Mouse (Mus musculus): ENCODE data around the gene Psmb9. TPM values are rescaled to one million over a fixed set of nuclear protein-coding genes. Genes with fewer than 3 reads are reported as not detected.
"Not testable (repeated sequence)": the region's sequence is repeated elsewhere in the genome, so short reads cannot be mapped to it uniquely, and the experiment has no call there.

The Psmb9 gene
- polyA plus RNA-seq, 1 experiment: 334 TPM

DNA sequence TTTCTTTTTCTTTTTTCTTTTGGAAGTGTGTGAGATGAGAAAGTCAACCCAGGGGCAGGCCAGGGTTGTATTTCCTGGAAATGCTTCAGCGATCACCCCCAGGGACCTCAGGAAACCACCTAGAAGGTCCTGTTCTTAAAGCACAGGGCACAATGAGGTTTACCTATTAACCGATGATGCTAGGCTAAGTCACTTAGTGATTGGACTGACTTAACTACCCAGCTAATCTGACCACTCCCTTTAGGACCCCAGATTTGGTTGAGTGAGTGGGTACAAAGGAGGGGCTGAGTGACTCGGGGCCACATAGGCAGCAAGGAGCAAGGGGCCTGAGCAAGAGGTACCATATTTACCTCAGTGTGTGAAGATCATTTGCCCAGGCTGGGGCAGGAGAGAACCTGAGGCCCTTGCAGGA, 42.6 kb downstream of the Psmb9 start:
- peak overlapping the region; percentile 63 for H3K27ac ChIP-seq (ENCODE audit: control insufficient read depth, insufficient read depth, low read length)
- no peak for TF ChIP-seq POLR2A (IDR thresholded peaks at IDR 0.05; ENCODE audit: control insufficient read depth, extremely low read depth, insufficient read depth, low read length, poor library complexity)
- no peaks in the 10 kb centered on the region for H3K36me3 ChIP-seq (ENCODE audit: control insufficient read depth, insufficient read depth, low read length)
- peaks cover 27% of the 10 kb centered on the region for H3K4me1 ChIP-seq (replicated peaks; ENCODE audit: control insufficient read depth, insufficient read depth, low read length)
- H3K27me3 ChIP-seq (ENCODE audit: control insufficient read depth, insufficient read depth, low read length): no peaks in the 10 kb centered on the region
- 41% methylated on average over 3 of the region's 3 CpGs for WGBS
- no peak overlapping the region; the same call in 1 of the 2 replicates for H3K4me3 ChIP-seq (ENCODE audit: control insufficient read depth, insufficient read depth, low read length)
- no peak for DNase-seq

DNA sequence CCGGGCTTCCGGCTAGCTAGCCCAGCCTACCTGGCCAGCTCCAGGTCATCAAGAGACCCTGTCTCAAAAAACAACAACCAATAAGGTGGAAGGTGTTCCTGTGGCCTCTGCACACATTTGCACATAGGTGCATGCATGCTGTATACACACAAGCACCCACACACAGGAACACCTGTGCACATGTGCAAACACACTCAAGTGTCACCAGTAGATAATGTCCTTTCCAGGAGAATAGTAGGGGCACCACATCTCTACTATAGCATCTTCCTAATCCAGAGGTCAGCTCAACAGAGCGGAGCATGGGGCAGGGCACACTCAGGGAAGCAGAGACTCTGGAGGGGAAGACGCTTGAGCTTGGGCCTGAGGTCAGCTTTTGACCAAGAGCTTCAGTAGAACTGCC, 43.3 kb downstream of the Psmb9 start:
- H3K27ac ChIP-seq (ENCODE audit: control insufficient read depth, insufficient read depth, low read length); H3K4me3 ChIP-seq (ENCODE audit: control insufficient read depth, insufficient read depth, low read length); H3K36me3 ChIP-seq (ENCODE audit: control insufficient read depth, insufficient read depth, low read length); DNase-seq; H3K27me3 ChIP-seq (ENCODE audit: control insufficient read depth, insufficient read depth, low read length): not testable (repeated sequence)
- H3K4me1 ChIP-seq (replicated peaks; ENCODE audit: control insufficient read depth, insufficient read depth, low read length): peaks cover 27% of the 10 kb centered on the region
- WGBS: 75% methylated on average over 4 of the region's 4 CpGs

DNA sequence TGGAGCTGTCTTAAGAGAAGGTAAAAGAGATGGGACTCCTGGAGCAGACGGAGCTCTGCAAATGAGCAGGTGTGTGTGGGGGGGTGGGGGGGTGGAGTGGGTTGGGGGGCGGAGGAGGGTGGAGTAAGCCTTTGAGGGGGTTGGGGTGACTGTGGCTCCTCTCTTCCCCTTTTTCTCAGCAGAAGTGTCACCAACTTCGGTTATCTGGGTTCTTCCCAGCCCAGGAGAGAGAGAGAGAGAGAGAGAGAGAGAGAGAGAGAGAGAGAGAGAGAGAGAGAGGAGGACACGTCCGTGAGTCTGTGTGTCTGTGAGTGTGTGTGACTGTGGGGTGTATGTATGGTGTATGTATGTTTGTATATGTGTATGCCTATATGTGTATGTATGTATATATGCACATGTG, 44.1 kb downstream of the Psmb9 start:
- Histone ChIP-seq H3K27me3 (ENCODE audit: control insufficient read depth, insufficient read depth, low read length) (no peaks in the 10 kb centered on the region), H3K4me3 (ENCODE audit: control insufficient read depth, insufficient read depth, low read length) (no peak overlapping the region; the same call in 1 of the 2 replicates), H3K36me3 (ENCODE audit: control insufficient read depth, insufficient read depth, low read length) (no peaks in the 10 kb centered on the region), H3K27ac (ENCODE audit: control insufficient read depth, insufficient read depth, low read length) (peak overlapping the region; percentile 87), H3K4me1 (replicated peaks; ENCODE audit: control insufficient read depth, insufficient read depth, low read length) (peaks cover 27% of the 10 kb centered on the region)
- WGBS: 15% methylated on average over 5 of the region's 5 CpGs
- DNase-seq: no peak
- no peak for TF ChIP-seq POLR2A (IDR thresholded peaks at IDR 0.05; ENCODE audit: control insufficient read depth, extremely low read depth, insufficient read depth, low read length, poor library complexity)
- TF ChIP-seq CTCF (IDR thresholded peaks at IDR 0.05; ENCODE audit: borderline replicate concordance, control insufficient read depth, extremely low read depth, insufficient read depth, low read length, poor library complexity): no peak

DNA sequence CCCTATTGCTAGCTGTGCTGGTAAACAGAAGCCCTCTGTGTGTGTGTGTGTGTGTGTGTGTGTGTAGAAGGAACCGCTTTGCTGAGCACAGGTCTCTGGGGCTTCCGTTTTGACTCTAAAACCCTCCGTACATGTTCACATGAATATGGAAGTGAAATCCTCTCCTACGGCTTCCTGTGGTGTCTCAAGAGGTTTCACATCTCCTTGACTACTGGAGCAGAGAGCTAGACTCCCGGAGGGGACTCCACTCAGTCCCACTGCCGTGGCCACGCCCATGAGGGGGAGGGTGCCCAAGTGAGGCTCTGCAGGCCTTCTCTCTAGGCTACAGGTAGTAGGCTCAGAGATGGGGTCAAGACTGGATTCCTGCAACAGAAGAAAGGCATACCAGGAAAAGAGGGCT, 44.5 kb downstream of the Psmb9 start, which contains the start of gene H2-DMb2:
Gene H2-DMb2, plus strand, starts transcription at position 275 of the 400 bp plus-strand sequence.
- H3K27ac ChIP-seq (ENCODE audit: control insufficient read depth, insufficient read depth, low read length): peak within 1 kb of the TSS; percentile 87
- H3K4me3 ChIP-seq (ENCODE audit: control insufficient read depth, insufficient read depth, low read length): peak within 1 kb of the TSS; percentile 8
- no peak for TF ChIP-seq POLR2A (IDR thresholded peaks at IDR 0.05; ENCODE audit: control insufficient read depth, extremely low read depth, insufficient read depth, low read length, poor library complexity)
- TF ChIP-seq CTCF (IDR thresholded peaks at IDR 0.05; ENCODE audit: borderline replicate concordance, control insufficient read depth, extremely low read depth, insufficient read depth, low read length, poor library complexity): no peak
- no peaks in the 10 kb centered on the region for H3K36me3 ChIP-seq (ENCODE audit: control insufficient read depth, insufficient read depth, low read length)
- peak; percentile 87 for DNase-seq
- no peaks in the 10 kb centered on the region for H3K27me3 ChIP-seq (ENCODE audit: control insufficient read depth, insufficient read depth, low read length)
- WGBS: 4% methylated on average over 7 of the region's 7 CpGs
- peaks cover 27% of the 10 kb centered on the region for H3K4me1 ChIP-seq (replicated peaks; ENCODE audit: control insufficient read depth, insufficient read depth, low read length)

DNA sequence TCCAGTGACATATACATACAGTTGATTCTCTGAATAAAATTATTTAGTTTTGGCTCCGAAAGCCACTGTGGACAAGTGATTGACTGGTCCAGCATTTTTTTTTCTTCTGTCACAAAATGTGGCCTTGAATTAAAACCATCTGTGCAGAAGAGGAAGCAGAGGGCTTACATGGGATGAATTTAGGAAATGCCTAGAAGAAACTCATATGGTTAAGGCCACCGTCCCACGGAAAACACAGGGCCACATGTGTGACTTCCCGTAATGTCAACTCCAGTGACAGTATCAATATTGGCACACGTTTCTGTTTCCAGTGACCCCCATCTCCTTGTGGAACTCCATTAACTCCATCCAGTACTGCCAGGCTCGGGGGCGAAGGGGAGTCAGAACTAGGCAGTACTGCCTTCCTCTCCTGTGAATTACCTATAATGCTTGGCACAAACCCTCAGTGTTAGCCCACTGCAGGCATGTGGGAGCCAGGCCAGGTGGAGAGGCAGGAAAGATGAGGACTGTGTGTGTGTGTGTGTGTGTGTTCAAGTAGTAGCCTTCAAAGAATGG, 45.0 kb downstream of the Psmb9 start:
- peaks cover 27% of the 10 kb centered on the region for H3K4me1 ChIP-seq (replicated peaks; ENCODE audit: control insufficient read depth, insufficient read depth, low read length)
- peak overlapping the region; percentile 87 for H3K27ac ChIP-seq (ENCODE audit: control insufficient read depth, insufficient read depth, low read length)
- TF ChIP-seq CTCF (IDR thresholded peaks at IDR 0.05; ENCODE audit: borderline replicate concordance, control insufficient read depth, extremely low read depth, insufficient read depth, low read length, poor library complexity) (no peak), POLR2A (IDR thresholded peaks at IDR 0.05; ENCODE audit: control insufficient read depth, extremely low read depth, insufficient read depth, low read length, poor library complexity) (no peak)
- H3K36me3 ChIP-seq (ENCODE audit: control insufficient read depth, insufficient read depth, low read length): no peaks in the 10 kb centered on the region
- peak overlapping the region; percentile 8; the same call in 1 of the 2 replicates for H3K4me3 ChIP-seq (ENCODE audit: control insufficient read depth, insufficient read depth, low read length)
- no peaks in the 10 kb centered on the region for H3K27me3 ChIP-seq (ENCODE audit: control insufficient read depth, insufficient read depth, low read length)
- whole genome bisulfite sequencing: 44% methylated on average over 7 of the region's 7 CpGs
- DNase-seq: no peak

DNA sequence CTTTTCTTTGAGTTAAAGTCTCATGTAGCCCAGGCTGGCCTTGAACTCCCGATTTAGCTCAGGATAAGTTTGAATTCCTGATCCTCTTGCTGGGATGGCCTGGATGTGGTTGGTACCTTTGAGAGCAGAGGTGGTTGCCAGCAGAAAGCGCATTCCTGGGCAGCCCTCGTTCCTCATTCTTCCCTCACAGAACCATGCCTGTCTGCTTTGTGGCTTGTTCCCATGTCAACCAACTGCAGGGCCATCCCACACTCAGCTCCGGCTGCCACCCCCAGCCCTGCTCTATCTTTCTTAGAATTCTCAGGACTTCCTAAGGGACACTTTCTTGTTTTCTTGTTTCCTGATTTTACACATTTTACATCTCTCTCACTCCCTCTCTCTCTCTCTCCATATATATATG, 46.1 kb downstream of the Psmb9 start:
- H3K36me3 ChIP-seq (ENCODE audit: control insufficient read depth, insufficient read depth, low read length): no peaks in the 10 kb centered on the region
- H3K27me3 ChIP-seq (ENCODE audit: control insufficient read depth, insufficient read depth, low read length): no peaks in the 10 kb centered on the region
- H3K27ac ChIP-seq (ENCODE audit: control insufficient read depth, insufficient read depth, low read length): no peak overlapping the region
- TF ChIP-seq POLR2A (IDR thresholded peaks at IDR 0.05; ENCODE audit: control insufficient read depth, extremely low read depth, insufficient read depth, low read length, poor library complexity) (no peak), CTCF (IDR thresholded peaks at IDR 0.05; ENCODE audit: borderline replicate concordance, control insufficient read depth, extremely low read depth, insufficient read depth, low read length, poor library complexity) (no peak)
- peaks cover 35% of the 10 kb centered on the region for H3K4me1 ChIP-seq (replicated peaks; ENCODE audit: control insufficient read depth, insufficient read depth, low read length)
- no peak overlapping the region for H3K4me3 ChIP-seq (ENCODE audit: control insufficient read depth, insufficient read depth, low read length)
- WGBS: 41% methylated on average over 4 of the region's 4 CpGs
- no peak for DNase-seq

DNA sequence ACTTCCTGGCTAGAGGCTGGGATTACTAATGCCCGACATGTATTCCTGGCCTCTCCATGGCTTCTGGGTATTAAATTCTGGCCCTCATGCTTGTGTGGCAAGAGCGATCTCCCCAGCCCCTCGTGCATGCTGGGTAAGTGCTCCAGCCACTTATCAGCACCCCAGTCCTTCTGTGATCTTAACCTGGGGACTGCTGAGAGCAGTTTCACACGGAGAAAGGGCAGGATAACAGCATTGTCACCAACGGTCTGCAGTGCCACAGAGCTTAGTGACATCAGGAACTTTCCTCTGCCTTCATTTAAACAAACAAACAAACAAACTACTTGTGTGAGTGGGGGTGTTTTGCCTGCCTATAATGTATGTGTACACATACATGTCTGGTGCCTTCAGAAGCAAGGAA, 47.3 kb downstream of the Psmb9 start:
- Histone ChIP-seq H3K4me1 (replicated peaks; ENCODE audit: control insufficient read depth, insufficient read depth, low read length) (peaks cover 44% of the 10 kb centered on the region), H3K36me3 (ENCODE audit: control insufficient read depth, insufficient read depth, low read length) (no peaks in the 10 kb centered on the region), H3K27me3 (ENCODE audit: control insufficient read depth, insufficient read depth, low read length) (no peaks in the 10 kb centered on the region), H3K4me3 (ENCODE audit: control insufficient read depth, insufficient read depth, low read length) (no peak overlapping the region), H3K27ac (ENCODE audit: control insufficient read depth, insufficient read depth, low read length) (no peak overlapping the region)
- no peak for DNase-seq
- WGBS: 83% methylated on average over 5 of the region's 5 CpGs
- TF ChIP-seq CTCF (IDR thresholded peaks at IDR 0.05; ENCODE audit: borderline replicate concordance, control insufficient read depth, extremely low read depth, insufficient read depth, low read length, poor library complexity) (no peak), POLR2A (IDR thresholded peaks at IDR 0.05; ENCODE audit: control insufficient read depth, extremely low read depth, insufficient read depth, low read length, poor library complexity) (no peak)
